Mouse (Mus musculus) heart, postnatal 0 days (tissue): ENCODE results near the gene Fer1l4. TPM values are rescaled to one million over a fixed set of nuclear protein-coding genes. Genes with fewer than 3 reads are reported as not detected.

ENCODE experiments used
- ATAC-seq: fragments of 200-750 bp; cut with Nextera tagmentation; 2 replicates; pipeline ENCODE4 v1.8.0; 2017; ENCODE audit warnings: low read depth, moderate number of reproducible peaks, moderate library complexity; ENCODE audit not compliant: insufficient read depth
- DNase-seq: peaks from one replicate; pipeline ENCODE4 v3.0.0-alpha.2; 2016; ENCODE audit warnings: low spot score
- H3K27ac ChIP-seq: fragments of 300-500 bp; sonication (generic); 2 replicates; pipeline ENCODE4 v1.5.1; 2014; ENCODE audit warnings: low read depth, mild to moderate bottlenecking
- H3K27me3 ChIP-seq: fragments of 300-500 bp; sonication (generic); 2 replicates; pipeline ENCODE4 v1.6.1; 2014; ENCODE audit warnings: low read length, mixed read lengths; ENCODE audit not compliant: control insufficient read depth, insufficient read depth
- H3K36me3 ChIP-seq: fragments of 300-500 bp; sonication (generic); replicated peaks from 2 replicates; pipeline ENCODE4 v1.6.1; 2014; ENCODE audit warnings: low read length, mixed read lengths; ENCODE audit not compliant: control insufficient read depth, insufficient read depth
- H3K4me1 ChIP-seq: fragments of 300-500 bp; sonication (generic); 2 replicates; pipeline ENCODE4 v1.6.1; 2014; ENCODE audit warnings: antibody characterized with exemption; ENCODE audit not compliant: control insufficient read depth, insufficient read depth
- H3K4me2 ChIP-seq: fragments of 300-500 bp; sonication (generic); 2 replicates; pipeline ENCODE4 v1.6.1; 2014; ENCODE audit warnings: low read depth, mild to moderate bottlenecking, low read length, moderate library complexity
- H3K4me3 ChIP-seq: fragments of 300-500 bp; sonication (generic); 2 replicates; pipeline ENCODE4 v1.5.1; 2014; ENCODE audit warnings: low read depth, low read length
- H3K9ac ChIP-seq: fragments of 300-500 bp; sonication (generic); replicated peaks from 2 replicates; pipeline ENCODE4 v1.6.1; 2014; ENCODE audit warnings: low read depth, low read length, mixed read lengths
- H3K9me3 ChIP-seq: fragments of 300-500 bp; sonication (generic); replicated peaks from 2 replicates; pipeline ENCODE4 v1.6.1; 2016; ENCODE audit warnings: low read length; ENCODE audit not compliant: control insufficient read depth
- CTCF ChIP-seq: IDR thresholded peaks from 2 replicates; pipeline ENCODE4 v1.5.1; 2016; ENCODE audit warnings: antibody characterized with exemption, control low read depth, low read depth
- EP300 ChIP-seq: IDR thresholded peaks from 2 replicates; pipeline ENCODE4 v1.6.1; 2016; ENCODE audit warnings: antibody characterized with exemption, low read depth
- WGBS: fragments of 180-500 bp; shearing (Covaris S2); extraction: QIAGEN DNeasy Blood & Tissue Kit; methylation state at CpG from one replicate; pipeline ENCODE4 v1.1.7; 2014; 5-methylcytosine and 5-hydroxymethylcytosine counted together
- polyA plus RNA-seq: library from polyadenylated mRNA; unstranded; fragments of >200 nt; fragmentation: Nextera tagmentation; extraction: Ambion mirVana; gene quantifications from 2 replicates; pipeline ENCODE4 v1.2.1, GENCODE M21; 2015
- total RNA-seq: library from RNA; depleted of rRNA; stranded (reverse); fragments of >200 nt; gene quantifications from 2 replicates; pipeline ENCODE4 v1.2.3, GENCODE M21; 2014; ENCODE audit warnings: low replicate concordance; rRNA removed

Fer1l4 gene
- total and polyA plus RNA-seq, 2 experiments from 2014 or later = 0.61 TPM; not detected in 1

- no peak for ATAC-seq
- Histone ChIP-seq H3K4me1 (peaks cover 12% of the 10 kb centered on the region), H3K27ac (0 out of 2 replicates have a peak overlapping the region, but pooled peaks have one; percentile 7), H3K27me3 (no peaks in the 10 kb centered on the region), H3K36me3 (peaks cover 93% of the 10 kb centered on the region), H3K4me2 (no peak overlapping the region), H3K4me3 (no peak overlapping the region), H3K9me3 (no peaks in the 10 kb centered on the region), H3K9ac (no peak overlapping the region)
- DNase-seq = no peak
- TF ChIP-seq CTCF (no peak), EP300 (no peak)
- WGBS = 94% methylated on average over 6 of the region's 6 CpGs
These were observed 65.6 kb downstream of the Fer1l4 start for GRCm38 (mm10) chr2:155987131-155987530.

- H3K27ac ChIP-seq = peak overlapping the region; percentile 57; the same call in 1 of the 2 replicates
- H3K4me1 ChIP-seq = no peaks in the 10 kb centered on the region
- 91% methylated on average over 7 of the region's 7 CpGs for WGBS
- no peak overlapping the region for H3K4me2 ChIP-seq
- no peak overlapping the region for H3K9ac ChIP-seq
- H3K4me3 ChIP-seq = no peak overlapping the region
- no peaks in the 10 kb centered on the region for H3K9me3 ChIP-seq
- H3K36me3 ChIP-seq = peaks cover 93% of the 10 kb centered on the region
- no peak for TF ChIP-seq CTCF
- no peak for TF ChIP-seq EP300
- ATAC-seq = no peak
- H3K27me3 ChIP-seq = no peaks in the 10 kb centered on the region
- no peak for DNase-seq
These were observed 67.0 kb downstream of the Fer1l4 start for GRCm38 (mm10) chr2:155985776-155986175.

DNA sequence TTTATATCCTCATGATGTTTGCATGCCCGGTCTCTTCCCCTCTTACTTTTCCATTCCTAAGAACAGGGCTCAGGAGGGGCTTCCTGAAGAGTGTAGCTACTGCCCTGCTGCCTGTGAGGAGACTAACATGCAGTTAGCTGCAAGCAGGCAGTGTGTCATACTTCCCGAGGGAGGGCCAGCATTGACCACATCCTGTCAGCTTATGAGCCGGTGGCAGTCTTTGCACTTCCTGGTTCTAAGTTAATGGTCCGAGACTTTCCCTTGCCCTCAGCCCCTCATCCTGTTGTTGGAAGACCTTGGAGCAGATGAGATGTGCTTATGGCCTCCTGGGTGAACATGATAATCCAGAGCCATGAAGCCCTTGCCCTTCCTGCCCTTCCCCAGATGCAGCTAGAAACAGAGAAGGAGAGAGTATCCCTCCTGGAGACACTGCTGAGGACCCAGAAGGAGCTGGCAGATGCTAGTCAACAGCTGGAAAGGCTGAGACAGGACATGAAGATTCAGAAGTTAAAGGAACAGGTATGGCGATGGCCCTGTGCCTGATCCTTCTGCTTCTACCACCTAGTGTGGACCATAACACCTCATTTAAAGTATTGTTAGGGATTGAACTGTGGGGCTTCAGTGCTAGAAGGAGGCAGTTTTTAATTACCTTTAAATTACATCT is 73.3 kb downstream of the Fer1l4 start:
- no peaks in the 10 kb centered on the region for H3K4me1 ChIP-seq

DNA sequence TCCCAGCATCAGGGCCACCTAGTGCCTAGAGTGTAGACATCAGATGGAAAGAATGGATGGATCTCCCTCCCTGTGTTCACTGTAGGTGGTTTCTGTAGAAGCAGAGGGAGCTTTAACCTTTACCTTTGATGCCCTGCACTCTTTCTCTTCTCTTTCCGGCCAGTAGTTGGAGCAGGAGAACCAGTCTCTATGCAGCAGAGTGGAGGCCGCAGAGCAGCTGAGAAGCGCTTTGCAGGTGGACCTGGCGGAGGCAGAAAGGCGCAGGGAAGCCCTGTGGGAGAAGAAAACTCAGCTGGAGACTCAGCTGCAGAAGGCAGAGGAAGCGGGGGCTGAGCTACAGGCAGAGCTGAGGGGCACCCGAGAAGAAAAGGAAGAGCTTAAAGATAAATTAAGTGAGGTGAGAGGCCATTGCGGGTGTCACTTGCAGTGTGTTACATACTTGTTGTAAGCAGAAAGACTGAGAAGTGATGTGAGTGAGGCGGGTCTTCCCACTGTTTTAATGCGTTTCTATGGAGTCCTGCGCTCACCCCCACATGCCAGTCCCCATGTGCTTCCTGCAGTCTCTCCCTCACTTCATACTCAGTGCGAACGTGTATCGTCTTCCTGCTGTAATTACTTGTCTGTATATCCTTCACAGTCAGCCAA is 78.5 kb downstream of the Fer1l4 start:
- no peak overlapping the region for H3K4me2 ChIP-seq
- H3K4me1 ChIP-seq = no peaks in the 10 kb centered on the region
- no peak overlapping the region for H3K27ac ChIP-seq
- no peaks in the 10 kb centered on the region for H3K27me3 ChIP-seq
- H3K4me3 ChIP-seq = no peak overlapping the region
- no peak for DNase-seq
- WGBS = 76% methylated on average over 14 of the region's 14 CpGs
- ATAC-seq = no peak
- peaks cover 79% of the 10 kb centered on the region for H3K36me3 ChIP-seq
- no peak overlapping the region for H3K9ac ChIP-seq
- no peaks in the 10 kb centered on the region for H3K9me3 ChIP-seq
- no peak for TF ChIP-seq CTCF
- no peak for TF ChIP-seq EP300

More for the DNA sequence above, 73.3 kb downstream of the Fer1l4 start:
- peak overlapping the region; percentile 6; the same call in 1 of the 2 replicates for H3K4me2 ChIP-seq
- ATAC-seq (peak; percentile 74), DNase-seq (peak; percentile 25)
- peaks cover 80% of the 10 kb centered on the region for H3K36me3 ChIP-seq
- H3K9me3 ChIP-seq = no peaks in the 10 kb centered on the region
- no peak overlapping the region for H3K9ac ChIP-seq
- H3K4me3 ChIP-seq = no peak overlapping the region
- WGBS = 60% methylated on average over 5 of the region's 5 CpGs
- no peak for TF ChIP-seq CTCF
- no peak for TF ChIP-seq EP300
- H3K27me3 ChIP-seq = no peaks in the 10 kb centered on the region
- peak overlapping the region; percentile 52 for H3K27ac ChIP-seq

GRCm38 (mm10) chr2:155973348-155973747 is 79.4 kb downstream of the Fer1l4 start:
- no peak overlapping the region for H3K9ac ChIP-seq
- H3K9me3 ChIP-seq = no peaks in the 10 kb centered on the region
- TF ChIP-seq CTCF (no peak), EP300 (no peak)
- H3K27me3 ChIP-seq = no peaks in the 10 kb centered on the region
- H3K4me1 ChIP-seq = no peaks in the 10 kb centered on the region
- no peak overlapping the region for H3K4me3 ChIP-seq
- no peak overlapping the region for H3K4me2 ChIP-seq
- WGBS = 87% methylated on average over 6 of the region's 6 CpGs
- DNase-seq (no peak), ATAC-seq (no peak)
- H3K27ac ChIP-seq = no peak overlapping the region
- H3K36me3 ChIP-seq = peaks cover 84% of the 10 kb centered on the region

Other genes starting within 250 kb of the Fer1l4 start
- gene BC029722, start 233.5 kb downstream of the Fer1l4 start, total RNA-seq = 14.1 and 14.7 TPM in 2 replicates
- 20.9 and 21.4 TPM in 2 replicates for gene BC029722, start 233.5 kb downstream of the Fer1l4 start, polyA plus RNA-seq
- gene Eif6, start 226.0 kb downstream of the Fer1l4 start, total RNA-seq = 96.9 and 101 TPM in 2 replicates
- 96.6 and 102 TPM in 2 replicates for gene Eif6, start 226.0 kb downstream of the Fer1l4 start, polyA plus RNA-seq
- not detected in 2 replicates for gene Fam83c, start 218.1 kb downstream of the Fer1l4 start, total RNA-seq
- gene Fam83c, start 218.1 kb downstream of the Fer1l4 start, polyA plus RNA-seq = 0.04 TPM in 2 replicates
- 85.7 and 167 TPM in 2 replicates for gene Uqcc1, start 122.6 kb downstream of the Fer1l4 start, total RNA-seq
- 149 and 167 TPM in 2 replicates for gene Uqcc1, start 122.6 kb downstream of the Fer1l4 start, polyA plus RNA-seq
- gene Gm15557, start 112.2 kb downstream of the Fer1l4 start, total RNA-seq = not detected in 2 replicates
- not detected in 2 replicates for gene Gm15557, start 112.2 kb downstream of the Fer1l4 start, polyA plus RNA-seq
- gene Gdf5, start 107.6 kb downstream of the Fer1l4 start, total RNA-seq = 0.84 TPM in 1 of 2 replicates, not detected in the other
- 0.10 and 0.22 TPM in 2 replicates for gene Gdf5, start 107.6 kb downstream of the Fer1l4 start, polyA plus RNA-seq
- 3.7 and 9.8 TPM in 2 replicates for gene Cep250, start 96.5 kb downstream of the Fer1l4 start, total RNA-seq
- gene Cep250, start 96.5 kb downstream of the Fer1l4 start, polyA plus RNA-seq = 3.6 and 4.0 TPM in 2 replicates
- gene 6430550D23Rik, start 45.0 kb downstream of the Fer1l4 start, total RNA-seq = 0.04 and 0.58 TPM in 2 replicates
- gene 6430550D23Rik, start 45.0 kb downstream of the Fer1l4 start, polyA plus RNA-seq = 0.10 and 0.65 TPM in 2 replicates
- 73.9 and 94.5 TPM in 2 replicates for gene Ergic3, start 44.9 kb downstream of the Fer1l4 start, total RNA-seq
- gene Ergic3, start 44.9 kb downstream of the Fer1l4 start, polyA plus RNA-seq = 99.5 and 100 TPM in 2 replicates
- gene Spag4, start 12.2 kb upstream of the Fer1l4 start, total RNA-seq = 0.08 and 2.1 TPM in 2 replicates
- 0.84 and 1.2 TPM in 2 replicates for gene Spag4, start 12.2 kb upstream of the Fer1l4 start, polyA plus RNA-seq
- 47.5 and 55.5 TPM in 2 replicates for gene Cpne1, start 59.0 kb upstream of the Fer1l4 start, total RNA-seq
- 18.3 and 18.6 TPM in 2 replicates for gene Cpne1, start 59.0 kb upstream of the Fer1l4 start, polyA plus RNA-seq
- gene Rbm12, start 59.0 kb upstream of the Fer1l4 start, total RNA-seq = 33.2 and 35.0 TPM in 2 replicates
- 8.8 and 9.5 TPM in 2 replicates for gene Rbm12, start 59.0 kb upstream of the Fer1l4 start, polyA plus RNA-seq
- gene Gm28036, start 74.1 kb upstream of the Fer1l4 start, total RNA-seq = 25.7 and 36.5 TPM in 2 replicates
- gene Gm28036, start 74.1 kb upstream of the Fer1l4 start, polyA plus RNA-seq = 4.1 and 6.2 TPM in 2 replicates
- 113 and 154 TPM in 2 replicates for gene Romo1, start 91.1 kb upstream of the Fer1l4 start, total RNA-seq
- gene Romo1, start 91.1 kb upstream of the Fer1l4 start, polyA plus RNA-seq = 607 and 610 TPM in 2 replicates
- 104 and 106 TPM in 2 replicates for gene Nfs1, start 91.2 kb upstream of the Fer1l4 start, total RNA-seq
- 71.4 and 75.1 TPM in 2 replicates for gene Nfs1, start 91.2 kb upstream of the Fer1l4 start, polyA plus RNA-seq
- gene Rbm39, start 127.3 kb upstream of the Fer1l4 start, total RNA-seq = 272 and 376 TPM in 2 replicates
- gene Rbm39, start 127.3 kb upstream of the Fer1l4 start, polyA plus RNA-seq = 315 and 343 TPM in 2 replicates
- 8.3 and 10.6 TPM in 2 replicates for gene Phf20, start 143.5 kb upstream of the Fer1l4 start, total RNA-seq
- 29.5 and 30.4 TPM in 2 replicates for gene Phf20, start 143.5 kb upstream of the Fer1l4 start, polyA plus RNA-seq